Mouse (Mus musculus) hindbrain, embryonic 16.5 days (tissue): ENCODE results near the gene Ropn1l. TPM values are rescaled to one million over a fixed set of nuclear protein-coding genes. Genes with fewer than 3 reads are reported as not detected.

ENCODE experiments used
- ATAC-seq: fragments of 200-750 bp; cut with Nextera tagmentation; 2 replicates; pipeline ENCODE4 v1.8.0; 2017; ENCODE audit warnings: moderate TSS enrichment, moderate library complexity
- H3K27ac ChIP-seq: fragments of 300-500 bp; sonication (generic); 2 replicates; pipeline ENCODE4 v1.5.1; 2014; ENCODE audit warnings: low read depth, mild to moderate bottlenecking, control low read depth, low read length, moderate library complexity
- H3K27me3 ChIP-seq: fragments of 300-500 bp; sonication (generic); replicated peaks from 2 replicates; pipeline ENCODE4 v1.6.1; 2014; ENCODE audit warnings: low read length; ENCODE audit not compliant: control insufficient read depth, insufficient read depth
- H3K36me3 ChIP-seq: fragments of 300-500 bp; sonication (generic); 2 replicates; pipeline ENCODE4 v1.6.1; 2014; ENCODE audit warnings: mild to moderate bottlenecking, low read length, moderate library complexity, mixed read lengths; ENCODE audit not compliant: control insufficient read depth, insufficient read depth
- H3K4me1 ChIP-seq: fragments of 300-500 bp; sonication (generic); 2 replicates; pipeline ENCODE4 v1.6.1; 2014; ENCODE audit warnings: low read depth, low read length; ENCODE audit not compliant: control insufficient read depth, insufficient read depth
- H3K4me2 ChIP-seq: fragments of 300-500 bp; sonication (generic); 2 replicates; pipeline ENCODE4 v1.6.1; 2014; ENCODE audit warnings: mild to moderate bottlenecking, low read length, control low read depth, moderate library complexity
- H3K4me3 ChIP-seq: fragments of 300-500 bp; sonication (generic); 2 replicates; pipeline ENCODE4 v1.5.1; 2014; ENCODE audit warnings: mild to moderate bottlenecking, low read length, control low read depth, moderate library complexity
- H3K9ac ChIP-seq: fragments of 300-500 bp; sonication (generic); 2 replicates; pipeline ENCODE4 v1.6.1; 2014; ENCODE audit warnings: low read depth, mild to moderate bottlenecking, control low read depth, low read length, moderate library complexity
- H3K9me3 ChIP-seq: fragments of 300-500 bp; sonication (generic); 2 replicates; pipeline ENCODE4 v1.6.1; 2014; ENCODE audit warnings: mild to moderate bottlenecking, low read length, moderate library complexity; ENCODE audit not compliant: control insufficient read depth
- WGBS: fragments of 180-500 bp; shearing (Covaris S2); extraction: QIAGEN DNeasy Blood & Tissue Kit; methylation state at CpG from one replicate; pipeline ENCODE4 v1.1.7; 2014; 5-methylcytosine and 5-hydroxymethylcytosine counted together
- polyA plus RNA-seq: library from polyadenylated mRNA; unstranded; fragments of >200 nt; fragmentation: Nextera tagmentation; extraction: Ambion mirVana; gene quantifications from 2 replicates; pipeline ENCODE4 v1.2.1, GENCODE M21; 2015

Gene Ropn1l
- polyA plus RNA-seq, 1 experiment from 2014 or later: 2.9 TPM

DNA sequence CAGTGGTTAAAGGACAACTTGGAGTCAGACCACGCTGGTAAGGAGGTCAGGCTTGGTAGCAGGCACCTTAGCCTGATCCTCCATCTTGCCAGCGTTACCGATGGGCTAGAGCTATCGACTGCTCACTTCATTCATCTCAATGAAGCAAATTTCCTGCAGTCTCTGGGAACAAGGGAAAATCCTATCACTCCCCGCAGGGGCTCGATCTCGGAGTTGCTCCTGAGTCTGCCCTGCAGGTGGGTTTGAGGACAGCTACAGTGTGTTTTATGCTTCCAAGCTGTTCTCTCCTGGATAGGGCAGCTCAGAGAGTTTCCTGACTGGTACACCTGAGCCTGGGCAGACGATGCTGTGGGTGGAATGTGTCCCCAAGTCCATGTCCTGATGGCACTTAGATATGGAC, 49.2 kb downstream of the Ropn1l start:
- WGBS: 82% methylated on average over 8 of the region's 8 CpGs
- no peak overlapping the region for H3K9ac ChIP-seq
- H3K27ac ChIP-seq: no peak overlapping the region
- no peak overlapping the region for H3K4me2 ChIP-seq
- no peak for ATAC-seq
- H3K36me3 ChIP-seq: no peaks in the 10 kb centered on the region
- H3K27me3 ChIP-seq: no peaks in the 10 kb centered on the region
- H3K9me3 ChIP-seq: no peaks in the 10 kb centered on the region
- H3K4me3 ChIP-seq: no peak overlapping the region
- peaks cover 4% of the 10 kb centered on the region; the same call in 1 of the 2 replicates for H3K4me1 ChIP-seq

DNA sequence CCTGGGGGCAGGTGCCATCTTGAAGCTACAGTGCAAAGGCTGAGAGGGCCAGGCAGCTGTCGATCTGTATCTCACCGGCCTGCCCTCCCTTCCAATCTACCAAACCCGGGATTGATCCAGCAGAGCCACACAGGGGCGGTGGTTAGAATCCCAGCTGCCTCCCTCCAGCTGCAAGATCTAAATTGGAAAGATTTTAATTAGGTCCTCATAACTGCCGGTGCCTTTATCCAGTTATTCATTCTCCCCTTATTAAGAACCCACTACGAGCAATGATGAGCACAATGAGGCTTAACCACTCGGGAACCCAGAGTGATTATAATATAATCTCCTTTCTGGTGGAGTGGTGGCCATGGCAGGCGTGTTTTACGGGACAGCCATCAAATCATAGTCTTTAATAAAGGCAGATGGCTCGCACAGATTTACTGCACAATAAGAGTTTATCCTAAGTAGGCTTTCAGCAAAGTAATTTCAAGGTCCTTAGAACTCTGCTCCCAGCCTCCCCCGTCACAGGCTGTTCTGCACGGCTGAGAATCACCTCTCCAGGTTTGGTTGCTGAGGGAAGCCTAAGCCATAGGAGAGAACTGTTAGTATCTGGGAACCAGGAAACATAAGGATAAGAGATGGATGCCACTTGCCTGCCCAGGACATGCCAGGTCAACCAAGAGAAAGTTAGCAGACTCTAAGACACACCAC, 51.2 kb downstream of the Ropn1l start:
- no peak overlapping the region for H3K9ac ChIP-seq
- H3K9me3 ChIP-seq: no peaks in the 10 kb centered on the region

DNA sequence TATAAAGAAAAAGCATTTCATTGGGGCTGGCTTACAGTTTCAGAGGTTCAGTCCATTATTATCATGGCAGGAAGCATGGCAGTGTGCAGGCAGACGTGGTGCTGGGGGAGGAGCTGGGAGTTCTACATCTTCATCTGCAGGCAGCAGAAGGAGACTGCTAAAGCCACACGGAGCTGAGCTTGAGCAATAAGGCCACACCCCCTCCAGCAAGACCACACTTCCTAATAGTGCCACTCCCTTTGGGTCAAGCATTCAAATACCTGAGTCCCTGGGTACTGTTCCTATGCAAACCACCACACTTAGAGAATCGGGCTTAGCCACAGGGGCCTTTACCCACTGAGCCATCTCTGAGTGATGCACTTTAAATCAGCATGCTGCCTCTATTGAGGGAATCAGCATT, 52.6 kb downstream of the Ropn1l start:
- no peak overlapping the region for H3K4me3 ChIP-seq
- no peak overlapping the region for H3K9ac ChIP-seq
- H3K4me2 ChIP-seq: no peak overlapping the region
- H3K4me1 ChIP-seq: peaks cover 4% of the 10 kb centered on the region; the same call in 1 of the 2 replicates
- H3K36me3 ChIP-seq: no peaks in the 10 kb centered on the region
- H3K9me3 ChIP-seq: no peaks in the 10 kb centered on the region
- no peak for ATAC-seq
- H3K27me3 ChIP-seq: no peaks in the 10 kb centered on the region
- 27% methylated on average over 3 of the region's 3 CpGs for WGBS
- H3K27ac ChIP-seq: no peak overlapping the region

More for the DNA sequence above, 51.2 kb downstream of the Ropn1l start:
- no peak overlapping the region for H3K4me3 ChIP-seq
- ATAC-seq: peak; percentile 63
- H3K27me3 ChIP-seq: no peaks in the 10 kb centered on the region
- peaks cover 4% of the 10 kb centered on the region; the same call in 1 of the 2 replicates for H3K4me1 ChIP-seq
- H3K36me3 ChIP-seq: no peaks in the 10 kb centered on the region
- no peak overlapping the region for H3K4me2 ChIP-seq
- H3K27ac ChIP-seq: no peak overlapping the region
- WGBS: 45% methylated on average over 12 of the region's 12 CpGs

- ATAC-seq: no peak
Measured at GRCm38 (mm10) chr15:31398769-31399168, 54.8 kb downstream of the Ropn1l start.

DNA sequence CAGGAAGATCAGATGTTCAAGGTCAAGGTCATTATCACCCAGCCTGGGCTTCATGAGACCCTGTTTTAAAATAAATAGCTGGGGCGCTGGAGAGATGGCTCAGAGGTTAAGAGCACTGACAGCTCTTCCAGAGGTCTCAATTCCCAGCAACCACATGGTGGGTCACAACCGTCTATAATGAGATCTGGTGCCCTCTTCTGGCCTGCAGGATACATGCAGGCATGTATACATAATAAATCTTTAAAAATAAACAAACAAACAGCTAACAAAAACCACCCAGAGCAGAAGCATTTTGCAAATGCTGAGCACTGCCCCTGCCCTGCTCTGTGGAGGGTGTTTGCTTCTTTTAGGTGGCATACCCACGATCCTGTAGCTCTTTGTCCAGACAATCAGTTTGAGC, 56.2 kb downstream of the Ropn1l start:
- no peaks in the 10 kb centered on the region for H3K27me3 ChIP-seq
- H3K4me2 ChIP-seq: no peak overlapping the region
- peaks cover 4% of the 10 kb centered on the region; the same call in 1 of the 2 replicates for H3K4me1 ChIP-seq
- H3K4me3 ChIP-seq: no peak overlapping the region
- ATAC-seq: no peak
- no peaks in the 10 kb centered on the region for H3K9me3 ChIP-seq
- H3K9ac ChIP-seq: no peak overlapping the region
- no peak overlapping the region for H3K27ac ChIP-seq
- 85% methylated on average over 3 of the region's 3 CpGs for WGBS
- H3K36me3 ChIP-seq: no peaks in the 10 kb centered on the region

More at GRCm38 (mm10) chr15:31398769-31399168, 54.8 kb downstream of the Ropn1l start:
- Histone ChIP-seq H3K36me3 (no peaks in the 10 kb centered on the region), H3K4me2 (no peak overlapping the region), H3K27ac (no peak overlapping the region), H3K4me3 (no peak overlapping the region), H3K9me3 (no peaks in the 10 kb centered on the region), H3K27me3 (no peaks in the 10 kb centered on the region), H3K4me1 (peaks cover 4% of the 10 kb centered on the region; the same call in 1 of the 2 replicates), H3K9ac (no peak overlapping the region)
- WGBS: 94% methylated on average over 13 of the region's 13 CpGs

- Histone ChIP-seq H3K36me3 (no peaks in the 10 kb centered on the region), H3K27ac (no peak overlapping the region), H3K4me2 (no peak overlapping the region), H3K4me3 (no peak overlapping the region), H3K9me3 (no peaks in the 10 kb centered on the region), H3K9ac (no peak overlapping the region), H3K4me1 (peaks cover under 1% of the 10 kb centered on the region; the same call in 1 of the 2 replicates), H3K27me3 (no peaks in the 10 kb centered on the region)
- no peak for ATAC-seq
- WGBS: 82% methylated on average over 5 of the region's 5 CpGs
Measured at GRCm38 (mm10) chr15:31396755-31397154, 56.8 kb downstream of the Ropn1l start.

GRCm38 (mm10) chr15:31395986-31396385, 57.6 kb downstream of the Ropn1l start:
- WGBS: 81% methylated on average over 4 of the region's 4 CpGs
- Histone ChIP-seq H3K36me3 (no peaks in the 10 kb centered on the region), H3K4me2 (no peak overlapping the region), H3K9me3 (no peaks in the 10 kb centered on the region), H3K4me1 (no peaks in the 10 kb centered on the region), H3K27me3 (no peaks in the 10 kb centered on the region), H3K9ac (no peak overlapping the region), H3K4me3 (no peak overlapping the region), H3K27ac (no peak overlapping the region)
- ATAC-seq: no peak

- no peak overlapping the region for H3K4me2 ChIP-seq
- no peaks in the 10 kb centered on the region for H3K4me1 ChIP-seq
- no peaks in the 10 kb centered on the region for H3K9me3 ChIP-seq
- WGBS: 91% methylated on average over 6 of the region's 6 CpGs
- no peaks in the 10 kb centered on the region for H3K36me3 ChIP-seq
- H3K27ac ChIP-seq: no peak overlapping the region
- no peaks in the 10 kb centered on the region for H3K27me3 ChIP-seq
- no peak overlapping the region for H3K9ac ChIP-seq
- H3K4me3 ChIP-seq: no peak overlapping the region
- ATAC-seq: no peak
Measured at GRCm38 (mm10) chr15:31393402-31393801, 60.1 kb downstream of the Ropn1l start.

GRCm38 (mm10) chr15:31392705-31393104, 60.8 kb downstream of the Ropn1l start:
- 76% methylated on average over 7 of the region's 7 CpGs for WGBS
- Histone ChIP-seq H3K4me2 (no peak overlapping the region), H3K9ac (no peak overlapping the region), H3K9me3 (no peaks in the 10 kb centered on the region), H3K4me3 (no peak overlapping the region), H3K27me3 (no peaks in the 10 kb centered on the region), H3K36me3 (no peaks in the 10 kb centered on the region), H3K27ac (no peak overlapping the region), H3K4me1 (no peaks in the 10 kb centered on the region)
- no peak for ATAC-seq
